Mouse (Mus musculus): ENCODE measurements around the gene Cdip1. TPM values are rescaled to one million over a fixed set of nuclear protein-coding genes. Genes with fewer than 3 reads are reported as not detected.
"Not testable (repeated sequence)": the region's sequence is repeated elsewhere in the genome, so short reads cannot be mapped to it uniquely, and the experiment has no call there.

The Cdip1 gene
- polyA plus RNA-seq, 1 experiment from 2014 or later: 127 TPM

- Histone ChIP-seq H3K27ac (ENCODE audit: low read length) (peak overlapping the region; percentile 66), H3K4me3 (ENCODE audit: low read depth, low read length) (peak overlapping the region; percentile 42), H3K9ac (ENCODE audit: low read depth, low read length) (peak overlapping the region; percentile 63; the same call in 1 of the 2 replicates), H3K4me2 (ENCODE audit: low read length) (peak overlapping the region; percentile 43)
- WGBS: 8% methylated on average over 18 of the region's 42 CpGs
- not testable (repeated sequence) for H3K36me3 ChIP-seq (ENCODE audit: control insufficient read depth, insufficient read depth, low read length); H3K9me3 ChIP-seq (replicated peaks; ENCODE audit: control insufficient read depth, low read length, poor library complexity, severe bottlenecking); H3K27me3 ChIP-seq (ENCODE audit: control insufficient read depth, insufficient read depth, low read depth, low read length); H3K4me1 ChIP-seq (ENCODE audit: control insufficient read depth, insufficient read depth, low read length)
- ATAC-seq: peak; percentile 80
These were observed 33.3 kb downstream of the Cdip1 start for GRCm38 (mm10) chr16:4756660-4757335.

DNA sequence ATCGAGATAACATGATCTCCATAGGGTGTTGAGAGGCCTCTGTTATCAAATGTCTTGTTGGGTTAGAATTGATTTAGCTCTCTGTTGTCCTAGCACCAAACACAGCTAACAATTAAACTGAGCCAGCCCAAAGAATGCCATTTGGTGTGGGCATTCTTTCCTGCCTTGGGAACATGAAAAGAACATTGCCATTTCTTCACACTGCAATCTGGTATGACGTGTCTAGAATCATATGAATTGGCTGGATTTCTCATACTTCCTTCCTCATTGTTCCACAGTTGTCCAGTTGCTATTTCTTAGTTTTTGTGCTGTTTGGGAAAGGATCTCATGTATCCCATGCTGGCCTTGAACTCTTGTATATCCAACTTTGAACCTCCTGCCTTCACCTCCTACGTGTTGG is 36.0 kb downstream of the Cdip1 start:
- no peaks in the 10 kb centered on the region for H3K9me3 ChIP-seq (replicated peaks; ENCODE audit: control insufficient read depth, low read length, poor library complexity, severe bottlenecking)
- no peak overlapping the region for H3K9ac ChIP-seq (ENCODE audit: low read depth, low read length)
- WGBS: 92% methylated on average over 3 of the region's 3 CpGs
- no peak overlapping the region for H3K4me2 ChIP-seq (ENCODE audit: low read length)
- H3K4me1 ChIP-seq (ENCODE audit: control insufficient read depth, insufficient read depth, low read length): peaks cover 8% of the 10 kb centered on the region
- no peaks in the 10 kb centered on the region for H3K27me3 ChIP-seq (ENCODE audit: control insufficient read depth, insufficient read depth, low read depth, low read length)
- ATAC-seq: no peak
- no peak overlapping the region for H3K27ac ChIP-seq (ENCODE audit: low read length)
- H3K36me3 ChIP-seq (ENCODE audit: control insufficient read depth, insufficient read depth, low read length): no peaks in the 10 kb centered on the region
- H3K4me3 ChIP-seq (ENCODE audit: low read depth, low read length): no peak overlapping the region

DNA sequence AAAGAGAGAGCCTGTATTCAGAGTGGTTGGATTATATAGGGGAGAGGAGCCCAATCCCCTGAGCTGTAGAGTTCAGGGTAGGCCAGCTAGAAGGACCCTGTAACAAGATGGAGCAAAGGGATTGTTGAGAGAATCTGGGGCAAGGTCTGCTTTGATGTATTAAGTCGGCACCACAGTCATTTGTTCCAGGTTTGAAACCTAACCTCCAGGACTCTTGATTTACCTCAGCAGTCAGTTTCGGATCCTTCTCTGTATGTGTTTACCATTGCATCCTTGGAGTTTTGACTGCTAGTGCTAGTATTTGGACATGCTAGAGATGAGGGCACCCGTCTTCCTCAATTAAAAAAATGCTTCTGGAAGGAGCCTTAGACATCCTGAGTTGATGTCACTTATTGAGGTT is 37.9 kb downstream of the Cdip1 start:
- Histone ChIP-seq H3K4me1 (ENCODE audit: control insufficient read depth, insufficient read depth, low read length) (no peaks in the 10 kb centered on the region; the same call in 1 of the 2 replicates), H3K27ac (ENCODE audit: low read length) (no peak overlapping the region), H3K4me2 (ENCODE audit: low read length) (no peak overlapping the region), H3K9me3 (replicated peaks; ENCODE audit: control insufficient read depth, low read length, poor library complexity, severe bottlenecking) (no peaks in the 10 kb centered on the region), H3K9ac (ENCODE audit: low read depth, low read length) (no peak overlapping the region), H3K4me3 (ENCODE audit: low read depth, low read length) (no peak overlapping the region), H3K27me3 (ENCODE audit: control insufficient read depth, insufficient read depth, low read depth, low read length) (no peaks in the 10 kb centered on the region), H3K36me3 (ENCODE audit: control insufficient read depth, insufficient read depth, low read length) (no peaks in the 10 kb centered on the region)
- WGBS: 91% methylated on average over 3 of the region's 3 CpGs
- ATAC-seq: no peak

- no peak overlapping the region for H3K4me3 ChIP-seq (ENCODE audit: low read depth, low read length)
- no peak overlapping the region for H3K9ac ChIP-seq (ENCODE audit: low read depth, low read length)
- 97% methylated on average over 1 of the region's 1 CpGs for WGBS
- no peaks in the 10 kb centered on the region for H3K9me3 ChIP-seq (replicated peaks; ENCODE audit: control insufficient read depth, low read length, poor library complexity, severe bottlenecking)
- no peak for ATAC-seq
- H3K27ac ChIP-seq (ENCODE audit: low read length): no peak overlapping the region
- no peaks in the 10 kb centered on the region for H3K27me3 ChIP-seq (ENCODE audit: control insufficient read depth, insufficient read depth, low read depth, low read length)
- no peaks in the 10 kb centered on the region for H3K36me3 ChIP-seq (ENCODE audit: control insufficient read depth, insufficient read depth, low read length)
- no peaks in the 10 kb centered on the region for H3K4me1 ChIP-seq (ENCODE audit: control insufficient read depth, insufficient read depth, low read length)
- no peak overlapping the region for H3K4me2 ChIP-seq (ENCODE audit: low read length)
These were observed 47.9 kb downstream of the Cdip1 start for GRCm38 (mm10) chr16:4742186-4742585.

- Histone ChIP-seq H3K4me2 (ENCODE audit: low read length) (no peak overlapping the region), H3K36me3 (ENCODE audit: control insufficient read depth, insufficient read depth, low read length) (no peaks in the 10 kb centered on the region), H3K27ac (ENCODE audit: low read length) (no peak overlapping the region), H3K27me3 (ENCODE audit: control insufficient read depth, insufficient read depth, low read depth, low read length) (no peaks in the 10 kb centered on the region), H3K4me1 (ENCODE audit: control insufficient read depth, insufficient read depth, low read length) (no peaks in the 10 kb centered on the region), H3K4me3 (ENCODE audit: low read depth, low read length) (no peak overlapping the region), H3K9me3 (replicated peaks; ENCODE audit: control insufficient read depth, low read length, poor library complexity, severe bottlenecking) (no peaks in the 10 kb centered on the region), H3K9ac (ENCODE audit: low read depth, low read length) (no peak overlapping the region)
- ATAC-seq: no peak
- WGBS: 83% methylated on average over 2 of the region's 2 CpGs
These were observed 50.1 kb downstream of the Cdip1 start for GRCm38 (mm10) chr16:4739994-4740393.

- 86% methylated on average over 2 of the region's 2 CpGs for WGBS
- no peak overlapping the region for H3K27ac ChIP-seq (ENCODE audit: low read length)
These were observed 53.8 kb downstream of the Cdip1 start for GRCm38 (mm10) chr16:4736262-4736661.

DNA sequence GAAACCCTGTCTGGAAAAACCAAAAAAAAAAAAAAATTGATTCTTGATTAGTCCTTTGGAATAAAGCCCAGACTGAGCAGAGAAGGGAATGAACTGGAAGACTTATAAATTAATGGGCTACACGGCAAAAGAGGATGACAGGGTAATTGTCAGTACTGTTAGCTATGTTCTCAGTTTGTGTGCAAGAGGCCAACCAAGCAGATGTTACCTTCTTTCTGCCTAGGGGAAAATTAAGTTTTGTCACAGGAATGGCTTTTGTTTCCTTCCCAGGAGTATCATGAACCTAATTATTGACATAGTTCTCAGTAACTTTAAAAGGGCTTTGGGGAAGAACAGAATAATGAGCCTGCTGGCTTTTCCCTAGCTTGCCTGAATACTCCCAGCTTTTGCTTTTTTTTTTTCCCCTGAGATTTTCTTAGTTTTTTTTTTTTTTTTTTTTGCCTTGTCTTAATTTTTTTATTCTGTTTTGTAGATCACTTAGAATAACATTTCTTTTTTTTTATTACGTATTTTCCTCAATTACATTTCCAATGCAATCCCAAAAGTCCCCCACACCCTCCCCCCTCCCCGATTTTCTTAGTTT is 59.2 kb downstream of the Cdip1 start:
- ATAC-seq: no peak
- H3K9ac ChIP-seq (ENCODE audit: low read depth, low read length): no peak overlapping the region
- no peaks in the 10 kb centered on the region for H3K36me3 ChIP-seq (ENCODE audit: control insufficient read depth, insufficient read depth, low read length)
- no peak overlapping the region for H3K4me3 ChIP-seq (ENCODE audit: low read depth, low read length)
- no peak overlapping the region for H3K4me2 ChIP-seq (ENCODE audit: low read length)
- peaks cover 13% of the 10 kb centered on the region for H3K4me1 ChIP-seq (ENCODE audit: control insufficient read depth, insufficient read depth, low read length)
- no peaks in the 10 kb centered on the region for H3K9me3 ChIP-seq (replicated peaks; ENCODE audit: control insufficient read depth, low read length, poor library complexity, severe bottlenecking)
- no peaks in the 10 kb centered on the region for H3K27me3 ChIP-seq (ENCODE audit: control insufficient read depth, insufficient read depth, low read depth, low read length)
- H3K27ac ChIP-seq (ENCODE audit: low read length): no peak overlapping the region
- 77% methylated on average over 3 of the region's 3 CpGs for WGBS

More at GRCm38 (mm10) chr16:4736262-4736661, 53.8 kb downstream of the Cdip1 start:
- no peak for ATAC-seq
- no peak overlapping the region for H3K9ac ChIP-seq (ENCODE audit: low read depth, low read length)
- no peaks in the 10 kb centered on the region for H3K4me1 ChIP-seq (ENCODE audit: control insufficient read depth, insufficient read depth, low read length)
- no peaks in the 10 kb centered on the region for H3K27me3 ChIP-seq (ENCODE audit: control insufficient read depth, insufficient read depth, low read depth, low read length)
- no peaks in the 10 kb centered on the region for H3K9me3 ChIP-seq (replicated peaks; ENCODE audit: control insufficient read depth, low read length, poor library complexity, severe bottlenecking)
- H3K4me3 ChIP-seq (ENCODE audit: low read depth, low read length): no peak overlapping the region
- H3K4me2 ChIP-seq (ENCODE audit: low read length): no peak overlapping the region
- no peaks in the 10 kb centered on the region for H3K36me3 ChIP-seq (ENCODE audit: control insufficient read depth, insufficient read depth, low read length)

- no peak overlapping the region for H3K9ac ChIP-seq (ENCODE audit: low read depth, low read length)
- no peak overlapping the region for H3K4me2 ChIP-seq (ENCODE audit: low read length)
- H3K4me1 ChIP-seq (ENCODE audit: control insufficient read depth, insufficient read depth, low read length): peaks cover 13% of the 10 kb centered on the region
- no peak for ATAC-seq
- H3K4me3 ChIP-seq (ENCODE audit: low read depth, low read length): no peak overlapping the region
- 86% methylated on average over 1 of the region's 1 CpGs for WGBS
- H3K9me3 ChIP-seq (replicated peaks; ENCODE audit: control insufficient read depth, low read length, poor library complexity, severe bottlenecking): no peaks in the 10 kb centered on the region
- H3K27ac ChIP-seq (ENCODE audit: low read length): no peak overlapping the region
- no peaks in the 10 kb centered on the region for H3K27me3 ChIP-seq (ENCODE audit: control insufficient read depth, insufficient read depth, low read depth, low read length)
- no peaks in the 10 kb centered on the region for H3K36me3 ChIP-seq (ENCODE audit: control insufficient read depth, insufficient read depth, low read length)
These were observed 62.1 kb downstream of the Cdip1 start for GRCm38 (mm10) chr16:4727963-4728362.

GRCm38 (mm10) chr16:4727526-4727925 is 62.6 kb downstream of the Cdip1 start:
- ATAC-seq: no peak
- no peak overlapping the region for H3K27ac ChIP-seq (ENCODE audit: low read length)
- no peaks in the 10 kb centered on the region for H3K27me3 ChIP-seq (ENCODE audit: control insufficient read depth, insufficient read depth, low read depth, low read length)
- 96% methylated on average over 1 of the region's 1 CpGs for WGBS
- H3K9ac ChIP-seq (ENCODE audit: low read depth, low read length): no peak overlapping the region
- peaks cover 13% of the 10 kb centered on the region for H3K4me1 ChIP-seq (ENCODE audit: control insufficient read depth, insufficient read depth, low read length)
- H3K4me3 ChIP-seq (ENCODE audit: low read depth, low read length): no peak overlapping the region; the same call in 1 of the 2 replicates
- H3K4me2 ChIP-seq (ENCODE audit: low read length): no peak overlapping the region
- no peaks in the 10 kb centered on the region for H3K36me3 ChIP-seq (ENCODE audit: control insufficient read depth, insufficient read depth, low read length)
- no peaks in the 10 kb centered on the region for H3K9me3 ChIP-seq (replicated peaks; ENCODE audit: control insufficient read depth, low read length, poor library complexity, severe bottlenecking)
